Mouse (Mus musculus) forebrain, postnatal 0 days (tissue): ENCODE results near the gene Tenm3. TPM values are rescaled to one million over a fixed set of nuclear protein-coding genes. Genes with fewer than 3 reads are reported as not detected.
A peak's percentile ranks its signal among the peaks of the same experiment; 100 is the strongest.

Source experiments
- ATAC-seq: fragments of 200-750 bp; cut with Nextera tagmentation; 2 replicates; pipeline ENCODE4 v1.8.0; 2017; ENCODE audit warnings: mild to moderate bottlenecking, moderate library complexity
- DNase-seq: peaks from one replicate; pipeline ENCODE4 v3.0.0-alpha.2; 2015
- H3K27ac ChIP-seq: fragments of 300-500 bp; sonication (generic); 2 replicates; pipeline ENCODE4 v1.5.1; 2014; ENCODE audit warnings: low read depth, mild to moderate bottlenecking, antibody characterized with exemption, low read length, moderate library complexity, mixed read lengths
- H3K27me3 ChIP-seq: fragments of 300-500 bp; sonication (generic); 2 replicates; pipeline ENCODE4 v1.6.1; 2014; ENCODE audit warnings: mild to moderate bottlenecking, low read length, mixed read lengths; ENCODE audit not compliant: insufficient read depth
- H3K36me3 ChIP-seq: fragments of 300-500 bp; sonication (generic); 2 replicates; pipeline ENCODE4 v1.6.1; 2014; ENCODE audit warnings: mild to moderate bottlenecking, moderate library complexity; ENCODE audit not compliant: insufficient read depth
- H3K4me1 ChIP-seq: fragments of 300-500 bp; sonication (generic); 2 replicates; pipeline ENCODE4 v1.6.1; 2014; ENCODE audit warnings: antibody characterized with exemption; ENCODE audit not compliant: insufficient read depth
- H3K4me2 ChIP-seq: fragments of 300-500 bp; sonication (generic); 2 replicates; pipeline ENCODE4 v1.6.1; 2014; ENCODE audit warnings: low read depth, mild to moderate bottlenecking, moderate library complexity
- H3K4me3 ChIP-seq: fragments of 300-500 bp; sonication (generic); 2 replicates; pipeline ENCODE4 v1.5.1; 2014; ENCODE audit warnings: low read depth, low read length, mixed read lengths
- H3K9ac ChIP-seq: fragments of 300-500 bp; sonication (generic); 2 replicates; pipeline ENCODE4 v1.6.1; 2014; ENCODE audit warnings: mild to moderate bottlenecking
- H3K9me3 ChIP-seq: fragments of 300-500 bp; sonication (generic); 2 replicates; pipeline ENCODE4 v1.6.1; 2016; ENCODE audit warnings: low read length
- CTCF ChIP-seq: sonication (generic); IDR thresholded peaks from 2 replicates; pipeline ENCODE4 v1.5.1; 2016; ENCODE audit warnings: antibody characterized with exemption, control low read depth, low read depth
- WGBS: fragments of 180-500 bp; shearing (Covaris S2); extraction: QIAGEN DNeasy Blood & Tissue Kit; methylation state at CpG from one replicate; pipeline ENCODE4 v1.1.7; 2014; 5-methylcytosine and 5-hydroxymethylcytosine counted together
- polyA plus RNA-seq: library from polyadenylated mRNA; unstranded; fragments of >200 nt; fragmentation: Nextera tagmentation; extraction: Ambion mirVana; gene quantifications from 2 replicates; pipeline ENCODE4 v1.2.1, GENCODE M21; 2015
- total RNA-seq: library from RNA; depleted of rRNA; stranded (reverse); fragments of >200 nt; gene quantifications from 2 replicates; pipeline ENCODE4 v1.2.3, GENCODE M21; 2014

The Tenm3 gene
- total and polyA plus RNA-seq, 2 experiments from 2014 or later: 21.6 to 111 TPM

GRCm38 (mm10) chr8:48793729-48794128, 50.0 kb downstream of the Tenm3 start:
- Histone ChIP-seq H3K36me3 (no peaks in the 10 kb centered on the region), H3K27ac (no peak overlapping the region), H3K9me3 (no peaks in the 10 kb centered on the region), H3K4me1 (0 out of 2 replicates have a peak, but pooled peaks cover 4% of the 10 kb centered on the region), H3K4me2 (no peak overlapping the region), H3K4me3 (no peak overlapping the region), H3K27me3 (no peaks in the 10 kb centered on the region), H3K9ac (no peak overlapping the region)
- ATAC-seq (no peak), DNase-seq (no peak)
- TF ChIP-seq CTCF: no peak
- 28% methylated on average over 8 of the region's 8 CpGs for WGBS

- 0 out of 2 replicates have a peak, but pooled peaks cover 4% of the 10 kb centered on the region for H3K4me1 ChIP-seq
- no peak overlapping the region for H3K27ac ChIP-seq
- H3K4me3 ChIP-seq: no peak overlapping the region
- H3K27me3 ChIP-seq: no peaks in the 10 kb centered on the region
- DNase-seq (no peak), ATAC-seq (no peak)
- no peaks in the 10 kb centered on the region for H3K9me3 ChIP-seq
- H3K36me3 ChIP-seq: no peaks in the 10 kb centered on the region
- no peak overlapping the region for H3K9ac ChIP-seq
- no peak overlapping the region for H3K4me2 ChIP-seq
- WGBS: 27% methylated on average over 10 of the region's 10 CpGs
- no peak for TF ChIP-seq CTCF
These were observed 51.0 kb downstream of the Tenm3 start for GRCm38 (mm10) chr8:48792587-48793326.

- Histone ChIP-seq H3K9ac (no peak overlapping the region), H3K36me3 (no peaks in the 10 kb centered on the region), H3K4me1 (no peaks in the 10 kb centered on the region), H3K4me3 (no peak overlapping the region), H3K27ac (no peak overlapping the region), H3K27me3 (no peaks in the 10 kb centered on the region), H3K9me3 (no peaks in the 10 kb centered on the region), H3K4me2 (no peak overlapping the region)
- DNase-seq (no peak), ATAC-seq (no peak)
- no peak for TF ChIP-seq CTCF
- 81% methylated on average over 9 of the region's 9 CpGs for WGBS
These were observed 60.4 kb downstream of the Tenm3 start for GRCm38 (mm10) chr8:48783308-48783707.

- WGBS: 84% methylated on average over 6 of the region's 6 CpGs
- no peak for ATAC-seq
- H3K36me3 ChIP-seq: no peaks in the 10 kb centered on the region
- H3K9me3 ChIP-seq: no peaks in the 10 kb centered on the region
- H3K4me3 ChIP-seq: no peak overlapping the region
- H3K27ac ChIP-seq: no peak overlapping the region
- no peak for DNase-seq
- H3K4me1 ChIP-seq: peaks cover 6% of the 10 kb centered on the region; the same call in 1 of the 2 replicates
- TF ChIP-seq CTCF: no peak
- no peak overlapping the region for H3K4me2 ChIP-seq
- no peak overlapping the region for H3K9ac ChIP-seq
- H3K27me3 ChIP-seq: no peaks in the 10 kb centered on the region
These were observed 63.1 kb downstream of the Tenm3 start for GRCm38 (mm10) chr8:48780628-48781027.

- H3K9ac ChIP-seq: no peak overlapping the region
- WGBS: 84% methylated on average over 4 of the region's 4 CpGs
- ATAC-seq: no peak
These were observed 64.6 kb downstream of the Tenm3 start for GRCm38 (mm10) chr8:48779194-48779593.

GRCm38 (mm10) chr8:48776081-48776480, 67.7 kb downstream of the Tenm3 start:
- Histone ChIP-seq H3K9me3 (no peaks in the 10 kb centered on the region), H3K36me3 (no peaks in the 10 kb centered on the region), H3K4me3 (no peak overlapping the region), H3K27me3 (no peaks in the 10 kb centered on the region), H3K27ac (no peak overlapping the region), H3K4me1 (peaks cover 7% of the 10 kb centered on the region; the same call in 1 of the 2 replicates), H3K4me2 (peak overlapping the region; percentile 39), H3K9ac (no peak overlapping the region)
- no peak for TF ChIP-seq CTCF
- WGBS: 27% methylated on average over 9 of the region's 9 CpGs
- ATAC-seq (peak; percentile 86), DNase-seq (peak; percentile 35)

More at GRCm38 (mm10) chr8:48779194-48779593, 64.6 kb downstream of the Tenm3 start:
- DNase-seq: no peak
- no peak for TF ChIP-seq CTCF
- Histone ChIP-seq H3K4me3 (no peak overlapping the region), H3K4me1 (peaks cover 7% of the 10 kb centered on the region; the same call in 1 of the 2 replicates), H3K36me3 (no peaks in the 10 kb centered on the region), H3K27ac (no peak overlapping the region), H3K4me2 (no peak overlapping the region), H3K9me3 (no peaks in the 10 kb centered on the region), H3K27me3 (no peaks in the 10 kb centered on the region)

- ATAC-seq: peak; percentile 28; the same call in 1 of the 2 replicates
- no peak for TF ChIP-seq CTCF
- Histone ChIP-seq H3K4me3 (no peak overlapping the region), H3K27ac (no peak overlapping the region), H3K27me3 (no peaks in the 10 kb centered on the region), H3K36me3 (no peaks in the 10 kb centered on the region), H3K4me1 (peaks cover 7% of the 10 kb centered on the region; the same call in 1 of the 2 replicates), H3K9ac (no peak overlapping the region), H3K4me2 (peak overlapping the region; percentile 39), H3K9me3 (no peaks in the 10 kb centered on the region)
- 10% methylated on average over 9 of the region's 9 CpGs for WGBS
- no peak for DNase-seq
These were observed 68.2 kb downstream of the Tenm3 start for GRCm38 (mm10) chr8:48775531-48776037.
